Mouse (Mus musculus): ENCODE results near the gene Mnd1. TPM values are rescaled to one million over a fixed set of nuclear protein-coding genes. Genes with fewer than 3 reads are reported as not detected.
A peak's percentile ranks its signal among the peaks of the same experiment; 100 is the strongest.

The Mnd1 gene
- polyA plus RNA-seq, 1 experiment from 2014 or later, result 16.6 TPM

DNA sequence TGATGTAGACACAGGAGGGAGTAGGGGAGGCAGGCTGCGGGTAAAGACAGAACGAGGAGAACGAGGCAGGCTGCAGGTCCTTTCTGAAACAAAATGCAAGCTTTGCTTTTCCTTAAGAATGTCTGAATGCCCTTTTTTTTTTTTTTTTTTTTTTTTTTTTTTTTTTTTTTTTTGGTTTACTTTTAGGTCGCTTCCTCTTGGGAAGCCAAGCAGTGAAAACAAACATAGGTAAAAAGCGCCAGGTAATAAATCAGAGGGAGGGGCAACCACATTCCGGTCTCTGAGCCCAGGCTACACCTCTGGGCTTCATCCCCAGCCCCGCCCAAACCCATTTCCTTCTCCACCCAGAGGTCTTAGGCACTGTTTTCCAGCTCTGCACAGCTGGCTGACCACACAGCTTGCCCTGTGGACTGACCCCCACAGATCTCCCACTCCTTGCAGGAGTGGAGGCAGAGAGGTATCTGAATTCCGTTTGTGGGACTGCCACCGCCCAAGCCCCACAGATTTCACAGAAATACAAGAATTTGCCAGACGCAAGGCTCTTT is 34.1 kb upstream of the Mnd1 start:
- Histone ChIP-seq H3K9ac (ENCODE audit: low read length) (no peak overlapping the region), H3K4me3 (ENCODE audit: low read depth, low read length) (peak overlapping the region; percentile 28), H3K4me1 (ENCODE audit: control insufficient read depth, insufficient read depth, low read length) (peaks cover 5% of the 10 kb centered on the region), H3K27me3 (ENCODE audit: control insufficient read depth, insufficient read depth, low read length) (peaks cover 14% of the 10 kb centered on the region), H3K36me3 (ENCODE audit: control insufficient read depth, insufficient read depth, low read length) (no peaks in the 10 kb centered on the region), H3K9me3 (ENCODE audit: control insufficient read depth, low read length) (no peaks in the 10 kb centered on the region), H3K4me2 (ENCODE audit: low read depth, severe bottlenecking) (peak overlapping the region; percentile 36), H3K27ac (replicated peaks; ENCODE audit: low read depth, low read length) (no peak overlapping the region)
- DNase-seq (ENCODE audit: low spot score), result no peak
- no peak for ATAC-seq (ENCODE audit: insufficient number of reproducible peaks, low FRiP score, low TSS enrichment, low read depth)
- WGBS, result 38% methylated on average over 10 of the region's 10 CpGs

DNA sequence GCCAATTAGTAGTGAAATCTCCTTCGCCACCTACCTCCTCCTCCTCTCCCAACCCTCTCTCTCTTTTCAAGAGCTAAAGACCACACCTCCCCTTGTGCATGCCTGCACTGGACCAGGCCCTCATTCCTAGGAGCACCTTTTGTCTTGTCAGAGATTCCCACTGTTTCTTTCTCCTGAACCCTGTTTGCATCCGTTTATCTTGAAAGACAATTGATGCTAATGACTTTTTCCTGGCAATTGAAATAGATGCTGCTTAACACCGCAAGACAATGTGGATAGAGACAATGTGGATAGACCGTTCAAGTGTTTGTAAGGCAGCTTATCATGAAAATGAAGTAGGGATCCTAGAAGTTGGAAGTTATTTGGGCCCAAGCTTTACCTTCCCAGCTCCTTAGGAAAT is 26.1 kb upstream of the Mnd1 start:
- no peak overlapping the region for H3K9ac ChIP-seq (ENCODE audit: low read length)
- 57% methylated on average over 4 of the region's 4 CpGs for WGBS
- H3K27me3 ChIP-seq (ENCODE audit: control insufficient read depth, insufficient read depth, low read length), result no peaks in the 10 kb centered on the region

DNA sequence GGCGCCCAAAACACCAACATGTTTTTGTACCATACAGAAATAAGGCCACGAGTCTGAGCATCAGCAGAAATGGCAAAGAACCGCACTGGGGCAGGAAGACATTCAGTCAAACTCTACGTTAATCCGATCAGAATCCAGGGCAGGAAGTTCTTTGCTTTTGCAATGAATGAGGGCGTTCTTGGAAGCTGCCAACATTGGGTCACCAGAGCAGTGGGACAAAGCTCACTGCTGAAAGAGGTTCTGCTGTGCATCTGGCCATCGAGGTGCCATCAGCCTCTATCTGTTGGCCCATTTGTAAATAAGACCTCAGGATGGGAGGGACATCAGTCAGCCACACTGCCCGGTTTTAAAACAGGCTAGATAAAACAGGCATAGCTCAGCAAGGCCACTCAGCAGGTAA is 25.5 kb upstream of the Mnd1 start:
- H3K4me1 ChIP-seq (ENCODE audit: control insufficient read depth, insufficient read depth, low read length), result no peaks in the 10 kb centered on the region
- H3K9me3 ChIP-seq (ENCODE audit: control insufficient read depth, low read length), result no peaks in the 10 kb centered on the region
- H3K27ac ChIP-seq (replicated peaks; ENCODE audit: low read depth, low read length), result no peak overlapping the region
- no peak overlapping the region for H3K4me3 ChIP-seq (ENCODE audit: low read depth, low read length)
- no peaks in the 10 kb centered on the region for H3K36me3 ChIP-seq (ENCODE audit: control insufficient read depth, insufficient read depth, low read length)
- no peak for DNase-seq (ENCODE audit: low spot score)
- no peaks in the 10 kb centered on the region for H3K27me3 ChIP-seq (ENCODE audit: control insufficient read depth, insufficient read depth, low read length)
- 62% methylated on average over 8 of the region's 8 CpGs for WGBS
- ATAC-seq (ENCODE audit: insufficient number of reproducible peaks, low FRiP score, low TSS enrichment, low read depth), result no peak
- no peak overlapping the region for H3K9ac ChIP-seq (ENCODE audit: low read length)
- H3K4me2 ChIP-seq (ENCODE audit: low read depth, severe bottlenecking), result no peak overlapping the region

More for the DNA sequence above, 26.1 kb upstream of the Mnd1 start:
- H3K4me1 ChIP-seq (ENCODE audit: control insufficient read depth, insufficient read depth, low read length), result no peaks in the 10 kb centered on the region
- no peak overlapping the region for H3K4me3 ChIP-seq (ENCODE audit: low read depth, low read length)
- DNase-seq (ENCODE audit: low spot score), result no peak
- H3K36me3 ChIP-seq (ENCODE audit: control insufficient read depth, insufficient read depth, low read length), result no peaks in the 10 kb centered on the region
- ATAC-seq (ENCODE audit: insufficient number of reproducible peaks, low FRiP score, low TSS enrichment, low read depth), result no peak
- H3K4me2 ChIP-seq (ENCODE audit: low read depth, severe bottlenecking), result no peak overlapping the region
- no peaks in the 10 kb centered on the region for H3K9me3 ChIP-seq (ENCODE audit: control insufficient read depth, low read length)
- H3K27ac ChIP-seq (replicated peaks; ENCODE audit: low read depth, low read length), result no peak overlapping the region

DNA sequence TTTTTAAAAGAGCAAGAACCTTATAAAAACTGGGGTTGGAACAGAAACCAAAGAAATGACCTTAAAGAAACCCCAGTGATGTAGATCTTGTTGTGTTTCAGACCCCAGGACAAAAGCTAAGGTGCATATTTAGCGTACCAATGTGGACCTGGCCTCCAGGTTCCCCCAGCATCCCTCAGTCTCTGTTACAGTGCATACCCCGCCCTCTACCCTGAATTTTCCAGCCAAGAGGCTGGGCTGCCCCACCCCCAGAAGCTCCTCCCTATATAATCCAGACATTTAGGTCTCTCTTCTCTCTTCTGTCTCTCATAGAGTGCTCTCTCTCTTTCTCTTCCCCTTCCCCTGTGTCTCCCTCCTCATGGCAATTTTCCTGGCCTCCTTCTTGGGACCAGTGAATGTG is 24.7 kb upstream of the Mnd1 start:
- no peak overlapping the region for H3K9ac ChIP-seq (ENCODE audit: low read length)
- no peak overlapping the region for H3K27ac ChIP-seq (replicated peaks; ENCODE audit: low read depth, low read length)
- ATAC-seq (ENCODE audit: insufficient number of reproducible peaks, low FRiP score, low TSS enrichment, low read depth) (no peak), DNase-seq (ENCODE audit: low spot score) (no peak)
- no peaks in the 10 kb centered on the region for H3K27me3 ChIP-seq (ENCODE audit: control insufficient read depth, insufficient read depth, low read length)
- no peak overlapping the region for H3K4me3 ChIP-seq (ENCODE audit: low read depth, low read length)
- H3K4me2 ChIP-seq (ENCODE audit: low read depth, severe bottlenecking), result no peak overlapping the region
- H3K36me3 ChIP-seq (ENCODE audit: control insufficient read depth, insufficient read depth, low read length), result no peaks in the 10 kb centered on the region
- no peaks in the 10 kb centered on the region for H3K4me1 ChIP-seq (ENCODE audit: control insufficient read depth, insufficient read depth, low read length)
- H3K9me3 ChIP-seq (ENCODE audit: control insufficient read depth, low read length), result no peaks in the 10 kb centered on the region
- WGBS, result 89% methylated on average over 2 of the region's 2 CpGs

DNA sequence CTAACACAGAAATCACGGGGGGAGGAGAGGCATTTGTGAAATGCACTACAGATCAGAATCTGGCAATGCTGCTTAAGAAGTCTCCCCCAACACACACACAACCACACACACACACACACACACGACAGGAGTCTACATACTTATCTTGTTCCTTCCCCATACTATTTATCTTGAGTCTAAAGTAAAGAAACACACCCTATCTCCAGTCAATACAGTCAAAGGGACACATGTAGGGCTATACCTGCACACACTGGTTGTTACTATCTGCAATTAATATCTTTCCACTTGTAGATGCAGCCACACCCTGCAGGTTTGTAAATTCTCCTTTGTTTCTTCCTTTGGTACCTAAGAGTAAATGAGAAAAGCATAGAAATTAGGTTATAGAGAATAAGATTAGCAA is 22.2 kb upstream of the Mnd1 start:
- H3K9ac ChIP-seq (ENCODE audit: low read length), result no peak overlapping the region
- DNase-seq (ENCODE audit: low spot score), result no peak
- no peak overlapping the region for H3K27ac ChIP-seq (replicated peaks; ENCODE audit: low read depth, low read length)
- H3K9me3 ChIP-seq (ENCODE audit: control insufficient read depth, low read length), result no peaks in the 10 kb centered on the region
- H3K4me2 ChIP-seq (ENCODE audit: low read depth, severe bottlenecking), result no peak overlapping the region
- no peaks in the 10 kb centered on the region for H3K4me1 ChIP-seq (ENCODE audit: control insufficient read depth, insufficient read depth, low read length)
- WGBS, result 86% methylated on average over 2 of the region's 2 CpGs
- H3K36me3 ChIP-seq (ENCODE audit: control insufficient read depth, insufficient read depth, low read length), result no peaks in the 10 kb centered on the region
- ATAC-seq (ENCODE audit: insufficient number of reproducible peaks, low FRiP score, low TSS enrichment, low read depth), result no peak
- no peak overlapping the region for H3K4me3 ChIP-seq (ENCODE audit: low read depth, low read length)
- H3K27me3 ChIP-seq (ENCODE audit: control insufficient read depth, insufficient read depth, low read length), result no peaks in the 10 kb centered on the region

DNA sequence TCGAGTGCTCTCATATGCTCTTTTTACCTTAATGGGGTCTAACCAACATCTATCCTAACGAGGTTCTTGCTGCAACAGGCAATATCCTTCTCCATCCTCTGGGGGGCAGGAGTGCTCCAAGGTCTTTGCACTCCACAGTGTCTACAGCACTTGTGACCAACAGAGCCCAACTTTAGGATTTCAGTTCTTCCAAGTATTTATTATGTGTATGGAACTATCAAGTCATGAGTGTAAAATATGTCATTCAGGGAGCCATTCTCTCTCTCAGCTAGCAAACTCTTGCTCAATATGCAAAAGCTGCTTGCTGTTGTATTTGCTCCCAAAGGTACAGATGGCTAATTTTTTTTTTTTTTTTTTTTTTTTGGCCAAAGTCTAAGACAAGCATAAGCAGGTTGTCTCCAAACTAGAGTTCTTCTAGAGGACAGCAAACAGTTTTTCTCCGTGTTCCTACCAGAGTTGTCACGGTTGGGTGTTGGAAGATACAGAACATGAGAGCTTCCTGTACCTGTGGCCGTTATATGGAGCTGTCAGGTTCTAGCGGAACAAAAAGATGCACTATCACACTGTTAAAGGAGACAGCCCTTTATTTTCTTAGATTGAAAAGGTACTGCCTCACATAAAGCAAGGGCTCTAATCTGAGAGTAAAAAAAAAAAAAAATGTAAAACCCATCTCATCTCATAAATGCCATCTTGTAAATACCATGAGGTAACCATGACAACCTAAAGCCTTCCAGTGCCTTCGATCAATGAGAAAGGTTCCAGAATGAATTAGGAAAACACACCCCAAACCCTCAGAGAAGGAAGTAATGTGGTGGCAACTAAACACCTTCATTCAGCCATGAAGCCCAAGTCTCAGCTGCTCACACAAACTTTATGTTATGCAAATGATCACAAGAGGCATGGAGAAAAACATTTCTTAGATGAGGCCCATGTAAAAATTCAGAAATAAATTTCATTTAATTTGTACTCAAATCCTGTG is 20.0 kb upstream of the Mnd1 start:
- no peak overlapping the region for H3K27ac ChIP-seq (replicated peaks; ENCODE audit: low read depth, low read length)
- H3K9ac ChIP-seq (ENCODE audit: low read length), result no peak overlapping the region
- H3K4me3 ChIP-seq (ENCODE audit: low read depth, low read length), result no peak overlapping the region
- peak; percentile 82 for DNase-seq (ENCODE audit: low spot score)
- no peak for ATAC-seq (ENCODE audit: insufficient number of reproducible peaks, low FRiP score, low TSS enrichment, low read depth)
- H3K27me3 ChIP-seq (ENCODE audit: control insufficient read depth, insufficient read depth, low read length), result no peaks in the 10 kb centered on the region
- no peaks in the 10 kb centered on the region for H3K9me3 ChIP-seq (ENCODE audit: control insufficient read depth, low read length)
- no peak overlapping the region for H3K4me2 ChIP-seq (ENCODE audit: low read depth, severe bottlenecking)
- WGBS, result 56% methylated on average over 7 of the region's 7 CpGs
- no peaks in the 10 kb centered on the region for H3K36me3 ChIP-seq (ENCODE audit: control insufficient read depth, insufficient read depth, low read length)
- H3K4me1 ChIP-seq (ENCODE audit: control insufficient read depth, insufficient read depth, low read length), result no peaks in the 10 kb centered on the region

DNA sequence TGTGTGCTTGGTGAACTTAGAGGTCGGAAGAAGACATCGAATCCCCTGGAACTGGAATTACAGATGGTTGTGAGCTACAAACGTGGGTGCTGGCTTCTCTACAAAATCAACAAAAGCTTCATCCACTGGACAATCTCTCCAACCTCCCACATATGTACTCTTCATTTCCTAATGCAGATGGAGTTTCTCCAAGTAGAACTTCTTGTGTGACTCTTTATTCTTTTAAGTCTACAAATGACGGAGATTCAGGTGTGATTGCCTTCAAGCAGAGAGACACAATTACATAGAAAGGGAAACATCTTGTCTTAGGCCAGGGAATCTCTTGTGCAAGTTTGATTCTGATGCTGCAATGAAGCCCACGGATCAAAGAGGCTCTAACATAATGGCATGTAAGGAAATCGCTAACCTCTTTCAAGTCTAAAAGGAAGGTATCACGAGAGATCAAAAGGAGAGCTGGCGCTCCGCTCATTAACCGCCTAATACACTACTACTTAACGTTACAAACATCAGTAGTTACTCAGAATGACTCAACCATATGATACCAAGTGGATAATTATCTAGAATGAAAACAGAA is 18.1 kb upstream of the Mnd1 start, which contains the start of gene Gm6525:
Gene Gm6525 (plus strand): TSS at position 524 of the 574 bp plus-strand sequence.
- Histone ChIP-seq H3K27me3 (ENCODE audit: control insufficient read depth, insufficient read depth, low read length) (no peaks in the 10 kb centered on the region), H3K4me1 (ENCODE audit: control insufficient read depth, insufficient read depth, low read length) (no peaks in the 10 kb centered on the region), H3K27ac (replicated peaks; ENCODE audit: low read depth, low read length) (no peak within 1 kb of the TSS), H3K36me3 (ENCODE audit: control insufficient read depth, insufficient read depth, low read length) (no peaks in the 10 kb centered on the region), H3K9me3 (ENCODE audit: control insufficient read depth, low read length) (no peaks in the 10 kb centered on the region), H3K4me2 (ENCODE audit: low read depth, severe bottlenecking) (no peak within 1 kb of the TSS), H3K9ac (ENCODE audit: low read length) (no peak within 1 kb of the TSS), H3K4me3 (ENCODE audit: low read depth, low read length) (no peak within 1 kb of the TSS)
- 66% methylated on average over 11 of the region's 11 CpGs for WGBS
- ATAC-seq (ENCODE audit: insufficient number of reproducible peaks, low FRiP score, low TSS enrichment, low read depth) (no peak), DNase-seq (ENCODE audit: low spot score) (no peak)

DNA sequence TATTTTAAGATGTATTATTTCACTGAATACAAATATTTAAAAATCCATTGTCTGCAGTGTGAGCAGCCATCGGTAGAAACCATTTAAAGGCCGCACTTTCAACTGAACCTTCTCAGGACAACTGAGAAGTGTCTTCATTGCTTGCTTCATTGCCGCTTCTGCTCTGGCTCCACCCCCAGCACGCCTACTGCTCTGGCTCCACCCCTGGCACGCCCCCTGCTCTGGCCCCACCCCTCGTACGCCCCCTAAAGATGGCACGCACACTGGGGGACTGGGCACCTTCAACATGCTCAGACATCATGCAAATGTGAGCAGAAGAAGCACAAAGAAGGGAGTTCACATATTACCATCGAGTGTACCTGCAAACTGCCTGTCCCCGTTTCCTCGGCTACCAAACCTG is 16.8 kb upstream of the Mnd1 start:
- no peak overlapping the region for H3K4me2 ChIP-seq (ENCODE audit: low read depth, severe bottlenecking)
- no peak for DNase-seq (ENCODE audit: low spot score)

More for the DNA sequence above, 16.8 kb upstream of the Mnd1 start:
- Histone ChIP-seq H3K27ac (replicated peaks; ENCODE audit: low read depth, low read length) (no peak overlapping the region), H3K4me1 (ENCODE audit: control insufficient read depth, insufficient read depth, low read length) (no peaks in the 10 kb centered on the region), H3K36me3 (ENCODE audit: control insufficient read depth, insufficient read depth, low read length) (no peaks in the 10 kb centered on the region), H3K9ac (ENCODE audit: low read length) (no peak overlapping the region), H3K9me3 (ENCODE audit: control insufficient read depth, low read length) (no peaks in the 10 kb centered on the region), H3K4me3 (ENCODE audit: low read depth, low read length) (no peak overlapping the region), H3K27me3 (ENCODE audit: control insufficient read depth, insufficient read depth, low read length) (no peaks in the 10 kb centered on the region)
- no peak for ATAC-seq (ENCODE audit: insufficient number of reproducible peaks, low FRiP score, low TSS enrichment, low read depth)
- WGBS, result 37% methylated on average over 11 of the region's 11 CpGs
